Mouse (Mus musculus) MEL (cell line): ENCODE measurements around the gene Mtx1. TPM values are rescaled to one million over a fixed set of nuclear protein-coding genes. Genes with fewer than 3 reads are reported as not detected.
A peak's percentile ranks its signal among the peaks of the same experiment; 100 is the strongest.
"Not testable (repeated sequence)": the region's sequence is repeated elsewhere in the genome, so short reads cannot be mapped to it uniquely, and the experiment has no call there.

Source experiments
- DNase-seq: peaks from one replicate; pipeline ENCODE4 v3.0.0; 2011; ENCODE audit warnings: low read depth, low spot score
- H3K27ac ChIP-seq: 2 replicates; pipeline ENCODE4 v1.5.1; 2012; ENCODE audit warnings: low read depth, mild to moderate bottlenecking, control low read depth, low read length, moderate library complexity; ENCODE audit not compliant: control insufficient read depth
- H3K27me3 ChIP-seq, 2 experiments: fragments of 150-350 bp in 1 of 2; sonication (generic) in 1 of 2; 2 replicates each; pipeline ENCODE4 v1.6.1; 2012; ENCODE audit warnings: low read length in 2 of 2, mild to moderate bottlenecking in 2 of 2, improper control_type of control experiment in 1 of 2, moderate library complexity in 1 of 2; ENCODE audit not compliant: insufficient read depth in 2 of 2, control insufficient read depth in 1 of 2
- H3K36me3 ChIP-seq, 2 experiments: 2 replicates each; pipeline ENCODE4 v1.6.1; 2012 to 2014; ENCODE audit warnings: low read length in 2 of 2, improper control_type of control experiment in 1 of 2, inconsistent platforms in 1 of 2, mild to moderate bottlenecking in 1 of 2; ENCODE audit not compliant: insufficient read depth in 2 of 2, control insufficient read depth in 1 of 2
- H3K4me1 ChIP-seq, 2 experiments: fragments of 150-350 bp in 1 of 2; sonication (generic) in 1 of 2; 2 replicates each; pipeline ENCODE4 v1.6.1; 2012; ENCODE audit warnings: low read length in 2 of 2, improper control_type of control experiment in 1 of 2, mild to moderate bottlenecking in 1 of 2; ENCODE audit not compliant: insufficient read depth in 2 of 2, control insufficient read depth in 1 of 2
- H3K4me3 ChIP-seq, 2 experiments: fragments of 150-350 bp in 1 of 2; sonication (generic) in 1 of 2; 2 replicates each; pipeline ENCODE4 v1.5.1; 2012; ENCODE audit warnings: low read depth in 2 of 2, low read length in 2 of 2, mild to moderate bottlenecking in 2 of 2, moderate library complexity in 2 of 2, control low read depth in 1 of 2, improper control_type of control experiment in 1 of 2; ENCODE audit not compliant: control insufficient read depth in 1 of 2, insufficient read depth in 1 of 2
- H3K79me2 ChIP-seq: 2 replicates; pipeline ENCODE4 v1.6.1; 2012; ENCODE audit warnings: mild to moderate bottlenecking, low read length, moderate library complexity; ENCODE audit not compliant: control insufficient read depth, poor library complexity, insufficient read depth
- H3K9ac ChIP-seq: 2 replicates; pipeline ENCODE4 v1.6.1; 2012; ENCODE audit warnings: low read depth, mild to moderate bottlenecking, control low read depth, low read length, moderate library complexity; ENCODE audit not compliant: control insufficient read depth, poor library complexity, severe bottlenecking
- H3K9me3 ChIP-seq: fragments of 150-350 bp; sonication (generic); replicated peaks from 2 replicates; pipeline ENCODE4 v1.6.1; 2012; ENCODE audit warnings: mild to moderate bottlenecking, low read length, improper control_type of control experiment, moderate library complexity; ENCODE audit not compliant: insufficient read depth
- CHD2 ChIP-seq: IDR thresholded peaks from 2 replicates; pipeline ENCODE4 v1.6.1; 2011; ENCODE audit warnings: low read length, improper control_type of control experiment
- EP300 ChIP-seq, 2 experiments: IDR thresholded peaks; 2 replicates each; pipeline ENCODE4 v1.6.1; 2011; ENCODE audit warnings: improper control_type of control experiment in 2 of 2, low read length in 2 of 2, low read depth in 1 of 2, mild to moderate bottlenecking in 1 of 2
- ETS1 ChIP-seq: IDR thresholded peaks from 2 replicates; pipeline ENCODE4 v1.6.1; 2012; ENCODE audit warnings: low read depth, mild to moderate bottlenecking, inconsistent platforms, low read length, improper control_type of control experiment, moderate library complexity
- GABPA ChIP-seq: IDR thresholded peaks from 2 replicates; pipeline ENCODE4 v1.6.1; 2012; ENCODE audit warnings: low read depth, mild to moderate bottlenecking, inconsistent platforms, low read length, improper control_type of control experiment, moderate library complexity
- HCFC1 ChIP-seq: IDR thresholded peaks from 2 replicates; pipeline ENCODE4 v1.6.1; 2012; ENCODE audit warnings: low read depth, mild to moderate bottlenecking, inconsistent platforms, low read length, improper control_type of control experiment, moderate library complexity
- KAT2A ChIP-seq: conservative IDR thresholded peaks from 2 replicates; pipeline ENCODE4 v1.6.1; 2012; ENCODE audit warnings: low read depth, low read length, improper control_type of control experiment, inconsistent platforms
- MAX ChIP-seq: IDR thresholded peaks from 2 replicates; pipeline ENCODE4 v1.6.1; 2011; ENCODE audit warnings: low read length, improper control_type of control experiment
- MAZ ChIP-seq: IDR thresholded peaks from 2 replicates; pipeline ENCODE4 v1.6.1; 2012; ENCODE audit warnings: low read depth, mild to moderate bottlenecking, inconsistent platforms, low read length, improper control_type of control experiment
- MEF2A ChIP-seq: IDR thresholded peaks from 2 replicates; pipeline ENCODE4 v1.6.1; 2014; ENCODE audit warnings: low read depth, mild to moderate bottlenecking, inconsistent platforms, low read length, improper control_type of control experiment; ENCODE audit not compliant: poor library complexity, insufficient replicate concordance, severe bottlenecking; ENCODE audit errors: extremely low read depth
- MXI1 ChIP-seq: IDR thresholded peaks from 2 replicates; pipeline ENCODE4 v1.6.1; 2011; ENCODE audit warnings: mild to moderate bottlenecking, low read depth, low read length, improper control_type of control experiment
- NELFE ChIP-seq: IDR thresholded peaks from 2 replicates; pipeline ENCODE4 v1.6.1; 2011; ENCODE audit warnings: low read depth, low read length, improper control_type of control experiment
- POLR2AphosphoS2 ChIP-seq: IDR thresholded peaks from 2 replicates; pipeline ENCODE4 v1.6.1; 2011; ENCODE audit warnings: low read length, improper control_type of control experiment
- RAD21 ChIP-seq: IDR thresholded peaks from 2 replicates; pipeline ENCODE4 v1.6.1; 2011; ENCODE audit warnings: mild to moderate bottlenecking, low read depth, low read length, improper control_type of control experiment
- RCOR1 ChIP-seq: IDR thresholded peaks from 2 replicates; pipeline ENCODE4 v1.6.1; 2012; ENCODE audit warnings: low read depth, mild to moderate bottlenecking, inconsistent platforms, low read length, improper control_type of control experiment
- USF1 ChIP-seq: IDR thresholded peaks from 2 replicates; pipeline ENCODE4 v1.6.1; 2014; ENCODE audit warnings: low read depth, mild to moderate bottlenecking, inconsistent platforms, low read length, improper control_type of control experiment, moderate library complexity
- USF2 ChIP-seq, 2 experiments: IDR thresholded peaks; 2 replicates each; pipeline ENCODE4 v1.6.1; 2011 to 2012; ENCODE audit warnings: improper control_type of control experiment in 2 of 2, low read length in 2 of 2, borderline replicate concordance in 1 of 2, inconsistent platforms in 1 of 2, low read depth in 1 of 2, mild to moderate bottlenecking in 1 of 2; ENCODE audit not compliant: insufficient read depth in 1 of 2
- ZC3H11A ChIP-seq: IDR thresholded peaks from 2 replicates; pipeline ENCODE4 v1.6.1; 2012; ENCODE audit warnings: low read depth, mild to moderate bottlenecking, inconsistent platforms, low read length, improper control_type of control experiment
- ZMIZ1 ChIP-seq: IDR thresholded peaks from 2 replicates; pipeline ENCODE4 v1.6.1; 2012; ENCODE audit warnings: low read depth, mild to moderate bottlenecking, inconsistent platforms, low read length, improper control_type of control experiment, moderate library complexity
- ZNF384 ChIP-seq: IDR thresholded peaks from 2 replicates; pipeline ENCODE4 v1.6.1; 2012; ENCODE audit warnings: low read depth, mild to moderate bottlenecking, inconsistent platforms, low read length, improper control_type of control experiment
- polyA plus RNA-seq, 2 experiments: library from polyadenylated mRNA; stranded (reverse) in 1 of 2; unstranded in 1 of 2; fragments of >175 nt in 1 of 2; fragments of >200 nt in 1 of 2; gene quantifications; 2 replicates each; pipeline versions ENCODE4 v1.2.1 to v1.2.4; 2012; ENCODE audit warnings: low replicate concordance in 2 of 2, low read depth in 1 of 2; ENCODE audit not compliant: insufficient read length in 2 of 2, insufficient read depth in 1 of 2, missing spikeins in 1 of 2
- total RNA-seq: library from RNA; depleted of rRNA; stranded (reverse); fragments of 300-350 nt; gene quantifications from 2 replicates; pipeline ENCODE4 v1.2.3, GENCODE M21; 2012

Mtx1 gene
- total and polyA plus RNA-seq, 3 experiments = 314 to 369 TPM; not detected in 1

DNA sequence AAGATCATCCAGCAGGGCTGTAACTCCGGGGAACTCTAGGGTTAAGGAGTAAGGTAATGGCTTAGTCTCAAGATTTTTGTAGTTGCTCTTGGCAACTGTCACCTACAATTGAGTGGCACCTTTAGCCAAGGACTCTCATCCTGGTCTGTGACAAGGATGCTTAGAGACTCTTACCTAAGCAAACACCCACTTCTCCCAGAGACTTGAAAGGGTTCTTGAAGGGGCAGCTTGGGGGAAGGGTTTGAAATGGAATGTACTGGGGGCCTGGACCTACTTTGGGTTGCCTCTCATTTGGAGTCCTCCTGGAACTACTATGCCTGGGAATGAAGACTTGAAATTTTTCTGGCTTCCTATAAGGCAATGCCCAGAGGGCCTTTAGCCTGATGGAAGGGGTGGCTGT lies 8.6 kb downstream of the Mtx1 start:
- H3K4me1 ChIP-seq = peaks cover 2 to 8% of the 10 kb centered on the region in 2 experiments; a peak in 2 of 4 replicates
- no peak overlapping the region for H3K4me3 ChIP-seq
- peaks cover 4% of the 10 kb centered on the region for H3K79me2 ChIP-seq
- no peak for DNase-seq
- TF ChIP-seq EP300 (IDR thresholded peaks at IDR 0.05; ENCODE audit: low read depth in 1 of 2, low read length in 2 of 2) = no peak
- TF ChIP-seq CHD2 = no peak
- no peak for TF ChIP-seq ZC3H11A
- no peak for TF ChIP-seq RCOR1
- TF ChIP-seq KAT2A = no peak
- no peak for TF ChIP-seq RAD21
- no peak for TF ChIP-seq ZNF384
- no peak for TF ChIP-seq MAX
- TF ChIP-seq NELFE = no peak
- no peak for TF ChIP-seq ZMIZ1
- TF ChIP-seq POLR2AphosphoS2 = no peak
- no peak for TF ChIP-seq MAZ
- TF ChIP-seq USF1 = no peak
- TF ChIP-seq HCFC1 = no peak
- no peak for TF ChIP-seq USF2 (IDR thresholded peaks at IDR 0.05; ENCODE audit: borderline replicate concordance in 1 of 2, insufficient read depth in 1 of 2, low read depth in 1 of 2, low read length in 2 of 2)
- no peak for TF ChIP-seq GABPA
- TF ChIP-seq MXI1 = no peak
- no peak for TF ChIP-seq MEF2A
- no peak for TF ChIP-seq ETS1
- TF ChIP-seq, all 39 proteins: peak for 0
- Histone ChIP-seq H3K27ac (no peak overlapping the region), H3K9ac (no peak overlapping the region), H3K9me3 (no peaks in the 10 kb centered on the region), H3K36me3 (peaks cover 0 to 5% of the 10 kb centered on the region in 2 experiments; a peak in 1 of 4 replicates), H3K27me3 (no peaks in the 10 kb centered on the region)

- peaks cover 0 to 10% of the 10 kb centered on the region in 2 experiments; a peak in 2 of 4 replicates for H3K36me3 ChIP-seq
- peaks cover 2 to 14% of the 10 kb centered on the region in 2 experiments; a peak in 3 of 4 replicates for H3K4me1 ChIP-seq
- peak; percentile 46; the same call in 1 of the 2 replicates for TF ChIP-seq ZNF384
- not testable (repeated sequence) for H3K27ac ChIP-seq, H3K27me3 ChIP-seq, DNase-seq, H3K9ac ChIP-seq, H3K9me3 ChIP-seq, H3K4me3 ChIP-seq
- H3K79me2 ChIP-seq = peaks cover 10% of the 10 kb centered on the region
Observed at GRCm38 (mm10) chr3:89216407-89216806, 10.5 kb downstream of the Mtx1 start.
